ENCODE assay signal across 9 mouse cellular contexts in the genomic region with DNA sequence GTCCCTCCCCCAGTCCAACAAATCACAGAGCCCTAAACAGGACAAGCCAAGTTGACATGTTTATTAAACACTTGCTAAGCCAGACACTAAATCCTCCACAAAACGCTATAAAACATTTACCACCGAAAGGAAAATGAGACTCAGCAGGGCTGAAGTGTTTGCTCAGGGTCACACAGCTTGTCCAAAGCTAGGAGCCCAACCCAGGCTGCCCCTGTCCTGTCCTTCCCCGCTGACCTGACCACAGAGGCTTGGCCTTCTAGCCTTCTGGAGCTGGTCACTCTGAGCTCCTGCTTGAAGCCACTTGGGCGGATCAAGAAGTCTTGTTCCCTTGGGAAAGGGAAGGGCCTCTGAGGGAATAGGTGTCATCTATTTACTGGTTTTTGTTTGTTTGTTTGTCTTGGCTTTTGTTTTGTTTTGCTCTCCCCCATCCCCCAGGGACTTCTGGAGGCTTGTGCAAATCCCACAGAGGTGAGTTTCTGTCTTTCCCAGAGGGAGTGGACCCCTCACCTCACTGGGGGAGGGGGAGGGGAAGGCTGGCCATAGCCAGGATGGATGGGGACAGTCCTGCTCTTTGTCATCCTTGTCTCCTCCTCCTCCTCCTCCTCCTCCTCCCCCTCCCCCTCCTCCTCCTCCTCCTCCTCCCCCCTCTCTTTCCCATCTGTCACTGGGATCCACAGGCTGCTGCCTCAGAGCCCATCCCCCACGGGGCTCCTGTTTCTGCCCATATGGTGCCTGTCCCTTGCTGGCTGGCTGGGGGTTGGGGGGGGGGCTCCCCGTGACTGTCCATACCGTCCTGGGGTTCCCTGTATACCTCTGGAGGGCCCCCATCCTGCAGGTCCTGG. TPM values are rescaled to one million over a fixed set of nuclear protein-coding genes. Genes with fewer than 3 reads are reported as not detected.
DNase-seq lines count a peak whose midpoint lies in the region; ATAC-seq lines count a peak whose summit lies in the region.
"Had no signal": no experiment of that assay in that cellular context is flagged by ENCODE, and none has a peak within 500 bp of the region (broad histone marks: within the 10 kb centered on the region; RNA-seq: fewer than 3 reads in every experiment).

No protein-coding gene starts in this region.

- DNase-seq in heart, adult 9 months (ENCODE audit: low spot score in 2 of 2): no peak
- DNase-seq in cerebellum, adult 11-12 months: peak; percentile 83
- no peak for DNase-seq in adrenal gland, postnatal 25 days

- ATAC-seq in heart, embryonic 13.5 days (ENCODE audit: extremely low read depth, insufficient number of reproducible peaks, low FRiP score, low TSS enrichment): no peak
- ATAC-seq in forebrain, embryonic 15.5 days (replicated peaks): peak; percentile 55
- no peak for ATAC-seq in limb, embryonic 12.5 days (ENCODE audit: insufficient number of reproducible peaks, insufficient read depth, low FRiP score, low TSS enrichment, low read depth)
- no peak for ATAC-seq in CD4-positive, CD25-positive, alpha-beta regulatory T cell, adult 4 months
- no peak for ATAC-seq in liver, embryonic 12.5 days

- H3K9me3 ChIP-seq in heart, embryonic 13.5 days: no peaks in the 10 kb centered on the region
- no peaks in the 10 kb centered on the region for H3K9me3 ChIP-seq in forebrain, embryonic 15.5 days
- H3K9me3 ChIP-seq in limb, embryonic 12.5 days: no peaks in the 10 kb centered on the region
- H3K9me3 ChIP-seq in liver, embryonic 12.5 days (replicated peaks): no peaks in the 10 kb centered on the region

- H3K27ac ChIP-seq in heart, embryonic 13.5 days (replicated peaks): peak overlapping the region; percentile 80
- H3K27ac ChIP-seq in forebrain, embryonic 15.5 days (replicated peaks): peak overlapping the region; percentile 91
- peak overlapping the region; percentile 59 for H3K27ac ChIP-seq in limb, embryonic 12.5 days
- no peak overlapping the region for H3K27ac ChIP-seq in liver, embryonic 12.5 days

- 28% methylated on average over 6 of the region's 7 CpGs for WGBS in heart, embryonic 13.5 days
- WGBS in forebrain, embryonic 15.5 days: 25% methylated on average over 6 of the region's 7 CpGs
- WGBS in limb, embryonic 12.5 days: 6% methylated on average over 7 of the region's 7 CpGs
- 37% methylated on average over 7 of the region's 7 CpGs for WGBS in liver, embryonic 12.5 days (ENCODE audit: insufficient replicate concordance)

- H3K4me1 ChIP-seq in heart, embryonic 13.5 days: peaks cover 50% of the 10 kb centered on the region
- peaks cover 44% of the 10 kb centered on the region for H3K4me1 ChIP-seq in forebrain, embryonic 15.5 days
- peaks cover 42% of the 10 kb centered on the region for H3K4me1 ChIP-seq in limb, embryonic 12.5 days (replicated peaks)
- H3K4me1 ChIP-seq in liver, embryonic 12.5 days: peaks cover 43% of the 10 kb centered on the region

- H3K9ac ChIP-seq in heart, embryonic 13.5 days: peak overlapping the region; percentile 69; the same call in 1 of the 2 replicates
- H3K9ac ChIP-seq in forebrain, embryonic 15.5 days (replicated peaks): no peak overlapping the region
- 0 out of 2 replicates have a peak overlapping the region, but pooled peaks have one; percentile 27 for H3K9ac ChIP-seq in limb, embryonic 12.5 days (replicated peaks)
- no peak overlapping the region for H3K9ac ChIP-seq in liver, embryonic 12.5 days

- H3K36me3 ChIP-seq in heart, embryonic 13.5 days: no peaks in the 10 kb centered on the region
- H3K36me3 ChIP-seq in forebrain, embryonic 15.5 days: no peaks in the 10 kb centered on the region
- H3K36me3 ChIP-seq in limb, embryonic 12.5 days: no peaks in the 10 kb centered on the region
- H3K36me3 ChIP-seq in liver, embryonic 12.5 days: no peaks in the 10 kb centered on the region

- peak overlapping the region; percentile 90 for H3K4me2 ChIP-seq in heart, embryonic 13.5 days
- H3K4me2 ChIP-seq in forebrain, embryonic 15.5 days (replicated peaks): peak overlapping the region; percentile 18; the same call in 1 of the 2 replicates
- H3K4me2 ChIP-seq in limb, embryonic 12.5 days: peak overlapping the region; percentile 26
- H3K4me2 ChIP-seq in liver, embryonic 12.5 days: no peak overlapping the region

- H3K27me3 ChIP-seq in heart, embryonic 13.5 days (replicated peaks): peaks cover 62% of the 10 kb centered on the region
- H3K27me3 ChIP-seq in forebrain, embryonic 15.5 days: no peaks in the 10 kb centered on the region
- peaks cover 32% of the 10 kb centered on the region for H3K27me3 ChIP-seq in limb, embryonic 12.5 days
- H3K27me3 ChIP-seq in liver, embryonic 12.5 days (replicated peaks): peaks cover 58% of the 10 kb centered on the region

- no peak overlapping the region for H3K4me3 ChIP-seq in heart, embryonic 13.5 days
- H3K4me3 ChIP-seq in forebrain, embryonic 15.5 days: no peak overlapping the region
- no peak overlapping the region for H3K4me3 ChIP-seq in limb, embryonic 12.5 days (replicated peaks)
- H3K4me3 ChIP-seq in liver, embryonic 12.5 days: no peak overlapping the region

RNA-seq across cellular contexts. Expression of a gene that starts 2.7 kb away (rescaled TPM):
- 13.3 and 14.9 TPM in 2 replicates for polyA plus RNA-seq in heart, embryonic 13.5 days (2015; fragmentation: Nextera tagmentation; extraction: Ambion mirVana)
- 6.5 and 8.7 TPM in 2 replicates for polyA plus RNA-seq in forebrain, embryonic 15.5 days (2015; fragmentation: Nextera tagmentation; extraction: Ambion mirVana)
- polyA plus RNA-seq in limb, embryonic 12.5 days (2016; fragmentation: Nextera tagmentation; extraction: Ambion mirVana): 7.6 and 8.0 TPM in 2 replicates
- total RNA-seq in adrenal gland, postnatal 25 days (2021): 5.5 and 6.7 TPM in 2 replicates
- polyA plus RNA-seq in CD4-positive, CD25-positive, alpha-beta regulatory T cell, adult 4 months (2017; shearing (Covaris generic)): not detected
- polyA plus RNA-seq in liver, embryonic 12.5 days (2016; fragmentation: Nextera tagmentation; extraction: Ambion mirVana): 4.6 and 5.1 TPM in 2 replicates
- total RNA-seq: CH12.LX had no signal

RNA-seq across cellular contexts. Expression of a gene that starts 10.1 kb away (rescaled TPM):
- polyA plus RNA-seq in heart, embryonic 13.5 days (2015; fragmentation: Nextera tagmentation; extraction: Ambion mirVana): 111 and 116 TPM in 2 replicates
- polyA plus RNA-seq in forebrain, embryonic 15.5 days (2015; fragmentation: Nextera tagmentation; extraction: Ambion mirVana): 43.8 and 48.8 TPM in 2 replicates
- 106 and 107 TPM in 2 replicates for polyA plus RNA-seq in limb, embryonic 12.5 days (2016; fragmentation: Nextera tagmentation; extraction: Ambion mirVana)
- total RNA-seq in adrenal gland, postnatal 25 days (2021): 23.0 and 36.9 TPM in 2 replicates
- polyA plus RNA-seq in CD4-positive, CD25-positive, alpha-beta regulatory T cell, adult 4 months (2017; shearing (Covaris generic)): 10 to 100 TPM; 71.7 to 73.2 TPM
- polyA plus RNA-seq in liver, embryonic 12.5 days (2016; fragmentation: Nextera tagmentation; extraction: Ambion mirVana): 25.9 and 28.4 TPM in 2 replicates

RNA-seq across cellular contexts. Expression of a gene that starts 11.9 kb away (rescaled TPM):
- 2.0 and 3.7 TPM in 2 replicates for polyA plus RNA-seq in heart, embryonic 13.5 days (2015; fragmentation: Nextera tagmentation; extraction: Ambion mirVana)
- polyA plus RNA-seq in forebrain, embryonic 15.5 days (2015; fragmentation: Nextera tagmentation; extraction: Ambion mirVana): 240 and 243 TPM in 2 replicates
- 22.4 and 23.7 TPM in 2 replicates for polyA plus RNA-seq in limb, embryonic 12.5 days (2016; fragmentation: Nextera tagmentation; extraction: Ambion mirVana)
- total RNA-seq in adrenal gland, postnatal 25 days (2021): 0.95 and 1.6 TPM in 2 replicates
- not detected for polyA plus RNA-seq in CD4-positive, CD25-positive, alpha-beta regulatory T cell, adult 4 months (2017; shearing (Covaris generic))
- polyA plus RNA-seq in liver, embryonic 12.5 days (2016; fragmentation: Nextera tagmentation; extraction: Ambion mirVana): 2.6 and 3.6 TPM in 2 replicates

RNA-seq across cellular contexts. Expression of a gene that starts 43.6 kb away (rescaled TPM):
- polyA plus RNA-seq in heart, embryonic 13.5 days (2015; fragmentation: Nextera tagmentation; extraction: Ambion mirVana): 5.7 and 7.3 TPM in 2 replicates
- polyA plus RNA-seq in forebrain, embryonic 15.5 days (2015; fragmentation: Nextera tagmentation; extraction: Ambion mirVana): 0.95 TPM in 1 of 2 replicates, not detected in the other
- polyA plus RNA-seq in limb, embryonic 12.5 days (2016; fragmentation: Nextera tagmentation; extraction: Ambion mirVana): 2.5 and 2.7 TPM in 2 replicates
- 0.86 and 2.0 TPM in 2 replicates for total RNA-seq in adrenal gland, postnatal 25 days (2021)
- 1 to 10 TPM; 1.0 to 1.6 TPM for polyA plus RNA-seq in CD4-positive, CD25-positive, alpha-beta regulatory T cell, adult 4 months (2017; shearing (Covaris generic))
- 3.0 and 3.9 TPM in 2 replicates for polyA plus RNA-seq in liver, embryonic 12.5 days (2016; fragmentation: Nextera tagmentation; extraction: Ambion mirVana)

RNA-seq across cellular contexts. Expression of a gene that starts 53.7 kb away (rescaled TPM):
- polyA plus RNA-seq in heart, embryonic 13.5 days (2015; fragmentation: Nextera tagmentation; extraction: Ambion mirVana): 107 and 117 TPM in 2 replicates
- polyA plus RNA-seq in forebrain, embryonic 15.5 days (2015; fragmentation: Nextera tagmentation; extraction: Ambion mirVana): 76.2 and 78.7 TPM in 2 replicates
- 104 and 105 TPM in 2 replicates for polyA plus RNA-seq in limb, embryonic 12.5 days (2016; fragmentation: Nextera tagmentation; extraction: Ambion mirVana)
- 43.6 and 49.3 TPM in 2 replicates for total RNA-seq in adrenal gland, postnatal 25 days (2021)
- 10 to 100 TPM; 58.4 to 71.7 TPM for polyA plus RNA-seq in CD4-positive, CD25-positive, alpha-beta regulatory T cell, adult 4 months (2017; shearing (Covaris generic))
- polyA plus RNA-seq in liver, embryonic 12.5 days (2016; fragmentation: Nextera tagmentation; extraction: Ambion mirVana): 59.2 and 64.3 TPM in 2 replicates

Comparison
In these comparisons a context has a peak if more than half of its experiments do, and no peak if none do; other contexts are left out.
1. H3K9ac ChIP-seq: peak in heart, embryonic 13.5 days (single experiment) and limb, embryonic 12.5 days (single experiment); none in forebrain, embryonic 15.5 days (single experiment) and liver, embryonic 12.5 days (single experiment).